Mouse (Mus musculus) spleen, adult 2 months (tissue): ENCODE results near the gene Krt33b. TPM values are rescaled to one million over a fixed set of nuclear protein-coding genes. Genes with fewer than 3 reads are reported as not detected.

Experiments
- DNase-seq, 2 experiments: peaks; one replicate each; pipeline versions ENCODE4 v3.0.0 to v3.0.0-alpha.2; 2012 to 2021; ENCODE audit warnings: low spot score in 2 of 2, low read depth in 1 of 2
- H3K27ac ChIP-seq: fragments of 200-500 bp; 2 replicates; pipeline ENCODE4 v1.5.1; 2012; ENCODE audit warnings: low read length, inconsistent platforms; ENCODE audit not compliant: insufficient read depth
- H3K27me3 ChIP-seq: fragments of 200-500 bp; 2 replicates; pipeline ENCODE4 v1.6.1; 2012; ENCODE audit warnings: mild to moderate bottlenecking, moderate library complexity, low read length, inconsistent platforms; ENCODE audit not compliant: control insufficient read depth, insufficient read depth
- H3K36me3 ChIP-seq: fragments of 200-500 bp; 2 replicates; pipeline ENCODE4 v1.6.1; 2012; ENCODE audit warnings: mild to moderate bottlenecking, low read length, inconsistent platforms; ENCODE audit not compliant: control insufficient read depth, insufficient read depth
- H3K4me1 ChIP-seq: fragments of 200-500 bp; 2 replicates; pipeline ENCODE4 v1.6.1; 2011; ENCODE audit warnings: inconsistent platforms; ENCODE audit not compliant: control insufficient read depth, insufficient read depth, insufficient read length
- H3K4me3 ChIP-seq: fragments of 200-500 bp; 2 replicates; pipeline ENCODE4 v1.5.1; 2011; ENCODE audit warnings: mild to moderate bottlenecking, inconsistent platforms; ENCODE audit not compliant: insufficient read depth, insufficient read length; ENCODE audit errors: extremely low read depth
- CTCF ChIP-seq: fragments of 200-500 bp; IDR thresholded peaks from 2 replicates; pipeline ENCODE4 v1.5.1; 2011; ENCODE audit warnings: mild to moderate bottlenecking, inconsistent platforms; ENCODE audit not compliant: insufficient read depth, insufficient read length, insufficient replicate concordance; ENCODE audit errors: extremely low read depth
- POLR2A ChIP-seq: fragments of 200-500 bp; IDR thresholded peaks from 2 replicates; pipeline ENCODE4 v1.6.1; 2011; ENCODE audit warnings: low read depth, low read length, inconsistent platforms
- WGBS: fragments of 180-500 bp; shearing (Covaris S2); methylation state at CpG from one replicate; pipeline ENCODE4 v1.1.7; 2018; 5-methylcytosine and 5-hydroxymethylcytosine counted together
- polyA plus RNA-seq: library from polyadenylated mRNA; depleted of rRNA; stranded (reverse); fragments of >200 nt; gene quantifications from 2 replicates; pipeline ENCODE4 v1.2.3, GENCODE M21; 2012

The Krt33b gene
- polyA plus RNA-seq, 1 experiment = not detected

DNA sequence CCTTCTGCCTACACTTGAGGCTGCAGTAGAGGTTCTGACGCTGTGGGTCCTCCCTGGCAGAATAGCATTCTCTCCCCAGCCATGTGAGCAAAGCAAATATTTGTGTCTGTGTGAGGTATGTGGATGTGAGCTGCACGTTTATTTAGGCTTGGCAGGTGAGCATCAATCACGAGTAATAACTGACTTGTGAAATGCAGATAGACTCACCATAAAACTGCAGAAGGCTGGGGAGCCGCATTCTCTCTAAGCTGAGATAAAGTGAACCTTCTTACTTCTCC is 35.3 kb downstream of the Krt33b start:
- WGBS = 67% methylated on average over 4 of the region's 4 CpGs
- Histone ChIP-seq H3K27me3 (no peaks in the 10 kb centered on the region), H3K4me3 (no peak overlapping the region), H3K27ac (no peak overlapping the region), H3K36me3 (no peaks in the 10 kb centered on the region), H3K4me1 (no peaks in the 10 kb centered on the region)
- no peak for DNase-seq
- TF ChIP-seq POLR2A (no peak), CTCF (no peak)

- DNase-seq = no peak
- no peak for TF ChIP-seq CTCF
- TF ChIP-seq POLR2A = no peak
- WGBS = 20% methylated on average over 26 of the region's 26 CpGs
- H3K4me3 ChIP-seq = no peak within 1 kb of the TSS
- no peak within 1 kb of the TSS for H3K27ac ChIP-seq
- no peaks in the 10 kb centered on the region for H3K27me3 ChIP-seq
- no peaks in the 10 kb centered on the region for H3K4me1 ChIP-seq
- no peaks in the 10 kb centered on the region for H3K36me3 ChIP-seq
Measured at GRCm38 (mm10) chr11:99993620-99994383, 35.9 kb downstream of the Krt33b start, which contains the start of gene Krtap17-1. Gene Krtap17-1, minus strand, starts transcription at chr11:99993994.

GRCm38 (mm10) chr11:99990571-99990970 is 39.1 kb downstream of the Krt33b start:
- WGBS = 81% methylated on average over 3 of the region's 3 CpGs

DNA sequence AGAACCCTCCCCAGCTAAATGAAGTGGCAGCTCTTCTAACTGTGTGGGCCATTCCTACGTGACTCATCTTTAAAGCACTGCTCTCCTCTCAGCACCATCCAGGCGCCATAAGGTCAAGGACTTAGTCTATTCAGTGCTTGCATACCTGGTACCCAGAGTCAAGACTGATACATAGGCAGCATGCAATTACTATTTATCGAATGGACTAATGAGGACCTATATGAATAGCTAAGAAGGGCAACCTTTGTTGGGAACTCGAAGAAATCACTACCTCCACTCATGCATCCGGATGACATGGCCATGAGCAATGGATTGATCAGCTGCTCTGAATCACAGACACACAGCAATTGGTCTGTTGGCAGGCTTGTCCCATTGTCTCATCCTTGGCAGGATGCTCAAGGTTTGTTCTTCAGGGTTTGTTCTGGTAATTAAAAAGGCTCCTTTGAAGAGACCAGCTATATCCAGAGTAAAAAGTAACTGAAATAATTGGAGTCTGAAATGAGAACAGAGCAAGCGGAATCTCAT is 39.7 kb downstream of the Krt33b start:
- DNase-seq = no peak
- 86% methylated on average over 6 of the region's 6 CpGs for WGBS
- TF ChIP-seq POLR2A (no peak), CTCF (no peak)
- H3K4me1 ChIP-seq = no peaks in the 10 kb centered on the region
- no peak overlapping the region for H3K27ac ChIP-seq
- H3K4me3 ChIP-seq = no peak overlapping the region
- no peaks in the 10 kb centered on the region for H3K36me3 ChIP-seq
- no peaks in the 10 kb centered on the region for H3K27me3 ChIP-seq

More at GRCm38 (mm10) chr11:99990571-99990970, 39.1 kb downstream of the Krt33b start:
- H3K4me1 ChIP-seq = no peaks in the 10 kb centered on the region
- H3K27me3 ChIP-seq = no peaks in the 10 kb centered on the region
- DNase-seq = no peak
- no peaks in the 10 kb centered on the region for H3K36me3 ChIP-seq
- no peak overlapping the region for H3K27ac ChIP-seq
- no peak overlapping the region for H3K4me3 ChIP-seq
- TF ChIP-seq CTCF = no peak
- no peak for TF ChIP-seq POLR2A

GRCm38 (mm10) chr11:99988530-99988929 is 41.1 kb downstream of the Krt33b start:
- H3K36me3 ChIP-seq = no peaks in the 10 kb centered on the region
- H3K27me3 ChIP-seq = no peaks in the 10 kb centered on the region
- no peak overlapping the region for H3K27ac ChIP-seq
- H3K4me3 ChIP-seq = no peak overlapping the region
- DNase-seq = no peak
- TF ChIP-seq POLR2A (no peak), CTCF (no peak)
- 94% methylated on average over 3 of the region's 3 CpGs for WGBS
- no peaks in the 10 kb centered on the region for H3K4me1 ChIP-seq

- WGBS = 77% methylated on average over 8 of the region's 8 CpGs
- no peaks in the 10 kb centered on the region for H3K36me3 ChIP-seq
- DNase-seq = no peak
- no peaks in the 10 kb centered on the region for H3K27me3 ChIP-seq
- H3K4me1 ChIP-seq = no peaks in the 10 kb centered on the region
- no peak for TF ChIP-seq CTCF
- TF ChIP-seq POLR2A = no peak
- H3K4me3 ChIP-seq = no peak within 1 kb of the TSS
- no peak within 1 kb of the TSS for H3K27ac ChIP-seq
Measured at GRCm38 (mm10) chr11:99986180-99986647, 43.5 kb downstream of the Krt33b start, which contains the start of gene Krtap16-1. Gene Krtap16-1, minus strand, starts transcription at chr11:99986597.
